Mouse (Mus musculus) heart, adult 2 months (tissue): ENCODE measurements around the gene Ttc7. TPM values are rescaled to one million over a fixed set of nuclear protein-coding genes. Genes with fewer than 3 reads are reported as not detected.

Experiments used
- DNase-seq, 2 experiments: peaks; one replicate each; pipeline ENCODE4 v3.0.0; 2021
- H3K27ac ChIP-seq: fragments of 200-600 bp; 2 replicates; pipeline ENCODE4 v1.8.1; 2022
- H3K27me3 ChIP-seq: fragments of 200-500 bp; 2 replicates; pipeline ENCODE4 v1.6.1; 2012; ENCODE audit warnings: mild to moderate bottlenecking, low read length, inconsistent platforms, mixed read lengths; ENCODE audit not compliant: control insufficient read depth, insufficient read depth
- H3K36me3 ChIP-seq: fragments of 200-500 bp; 2 replicates; pipeline ENCODE4 v1.6.1; 2012; ENCODE audit warnings: low read length, inconsistent platforms; ENCODE audit not compliant: control insufficient read depth, insufficient read depth
- H3K4me1 ChIP-seq: fragments of 200-500 bp; 2 replicates; pipeline ENCODE4 v1.6.1; 2011; ENCODE audit warnings: low read length; ENCODE audit not compliant: control insufficient read depth, insufficient read depth
- H3K4me3 ChIP-seq: fragments of 200-600 bp; 2 replicates; pipeline ENCODE4 v1.8.1; 2022
- H3K79me2 ChIP-seq: fragments of 200-500 bp; replicated peaks from 2 replicates; pipeline ENCODE4 v1.6.1; 2012; ENCODE audit warnings: mild to moderate bottlenecking, inconsistent platforms, low read length, moderate library complexity, mixed read lengths; ENCODE audit not compliant: control insufficient read depth, insufficient read depth
- H3K9ac ChIP-seq: fragments of 200-500 bp; 2 replicates; pipeline ENCODE4 v1.6.1; 2012; ENCODE audit warnings: low read depth, mild to moderate bottlenecking, control low read depth, inconsistent platforms, low read length, mixed read lengths
- CTCF ChIP-seq: fragments of 200-600 bp; IDR thresholded peaks from 2 replicates; pipeline ENCODE4 v1.8.1; 2022; ENCODE audit warnings: antibody characterized with exemption, mild to moderate bottlenecking, moderate library complexity
- EP300 ChIP-seq: fragments of 200-500 bp; IDR thresholded peaks from 2 replicates; pipeline ENCODE4 v1.6.1; 2011; ENCODE audit warnings: low read depth, low read length, control low read depth; ENCODE audit not compliant: insufficient read depth
- POLR2A ChIP-seq: fragments of 200-500 bp; IDR thresholded peaks from 2 replicates; pipeline ENCODE4 v1.6.1; 2011; ENCODE audit warnings: mild to moderate bottlenecking, low read depth, low read length, control low read depth; ENCODE audit not compliant: insufficient read depth
- WGBS: fragments of 180-500 bp; shearing (Covaris S2); methylation state at CpG from one replicate; pipeline ENCODE4 v1.1.7; 2018; 5-methylcytosine and 5-hydroxymethylcytosine counted together
- intact Hi-C: fragments of 180-260 bp; cut with DNase I; formaldehyde crosslinking; loops from one replicate; pipeline ENCODE4 v1.15.1; 2025
- polyA plus RNA-seq: library from polyadenylated mRNA; depleted of rRNA; stranded (reverse); fragments of >200 nt; gene quantifications from 2 replicates; pipeline ENCODE4 v1.2.3, GENCODE M21; 2012
- total RNA-seq, 2 experiments: library from RNA; stranded (reverse); gene quantifications; 2 replicates each; pipeline ENCODE4 v1.2.3; 2021

Gene Ttc7
- total and polyA plus RNA-seq, 3 experiments, result 20.9 to 23.2 (median 21.3) TPM

DNA sequence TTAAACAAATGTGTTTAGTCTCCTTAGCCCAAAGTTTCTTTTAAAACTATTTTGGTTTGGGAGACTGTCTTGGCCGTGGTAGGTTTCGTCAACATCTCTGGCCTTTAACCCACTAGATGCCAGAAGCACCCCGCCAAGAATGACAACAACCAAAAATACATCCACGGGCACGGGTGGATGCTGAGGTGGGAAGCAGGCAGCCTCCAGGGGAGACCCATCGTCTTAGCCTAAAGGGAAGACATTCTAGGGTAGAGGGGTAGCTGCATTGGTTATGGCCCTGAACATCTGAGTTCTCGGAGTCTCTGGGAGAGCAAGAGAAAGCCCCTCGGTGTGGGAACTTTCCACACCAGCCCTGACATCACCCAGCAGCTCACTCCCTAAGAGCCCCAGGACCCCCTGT, 31.4 kb downstream of the Ttc7 start:
- intact Hi-C loops, result loop anchor here (2.0 to 10.0 kb wide), 2 partner anchors 65 to 351 kb away; no protein-coding TSS in a partner anchor
- no peak for TF ChIP-seq POLR2A
- TF ChIP-seq EP300, result no peak
- no peak for TF ChIP-seq CTCF
- Histone ChIP-seq H3K79me2 (no peaks in the 10 kb centered on the region), H3K36me3 (no peaks in the 10 kb centered on the region), H3K4me3 (no peak overlapping the region), H3K4me1 (peaks cover 10% of the 10 kb centered on the region), H3K27ac (no peak overlapping the region; the same call in 1 of the 2 replicates), H3K9ac (no peak overlapping the region), H3K27me3 (no peaks in the 10 kb centered on the region)
- no peak for DNase-seq
- 82% methylated on average over 8 of the region's 8 CpGs for WGBS

DNA sequence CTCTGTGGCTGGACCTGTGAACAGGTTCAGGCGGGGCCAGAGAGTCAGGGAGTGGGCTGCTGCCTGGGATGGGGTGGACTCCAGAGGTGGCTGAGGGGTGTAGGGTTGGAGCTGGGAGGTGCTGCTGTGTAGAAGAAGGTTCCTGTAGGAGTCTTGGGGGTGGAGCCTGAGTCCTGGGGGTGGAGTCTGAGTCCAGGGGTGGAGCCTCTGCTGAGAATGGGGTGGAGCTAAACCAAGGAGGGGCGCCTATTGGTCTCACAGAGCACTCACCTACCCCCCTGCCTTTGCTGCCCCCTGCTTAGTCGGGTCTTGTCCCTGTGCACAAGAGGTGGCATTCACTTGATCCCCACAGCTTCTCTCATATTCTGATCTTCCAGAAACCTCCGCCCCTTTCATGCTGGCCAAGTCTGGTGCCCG, 31.9 kb downstream of the Ttc7 start:
- no peak for TF ChIP-seq POLR2A
- H3K9ac ChIP-seq, result no peak overlapping the region
- no peak overlapping the region for H3K4me3 ChIP-seq
- H3K27ac ChIP-seq, result peak overlapping the region; percentile 51
- H3K4me1 ChIP-seq, result peaks cover 10% of the 10 kb centered on the region
- no peaks in the 10 kb centered on the region for H3K36me3 ChIP-seq
- intact Hi-C loops, result loop anchor here (2.0 to 10.0 kb wide), 2 partner anchors 64 to 350 kb away; no protein-coding TSS in a partner anchor
- H3K27me3 ChIP-seq, result no peaks in the 10 kb centered on the region
- no peaks in the 10 kb centered on the region for H3K79me2 ChIP-seq
- DNase-seq, result peak; percentile 53 to 63
- WGBS, result 59% methylated on average over 5 of the region's 5 CpGs

DNA sequence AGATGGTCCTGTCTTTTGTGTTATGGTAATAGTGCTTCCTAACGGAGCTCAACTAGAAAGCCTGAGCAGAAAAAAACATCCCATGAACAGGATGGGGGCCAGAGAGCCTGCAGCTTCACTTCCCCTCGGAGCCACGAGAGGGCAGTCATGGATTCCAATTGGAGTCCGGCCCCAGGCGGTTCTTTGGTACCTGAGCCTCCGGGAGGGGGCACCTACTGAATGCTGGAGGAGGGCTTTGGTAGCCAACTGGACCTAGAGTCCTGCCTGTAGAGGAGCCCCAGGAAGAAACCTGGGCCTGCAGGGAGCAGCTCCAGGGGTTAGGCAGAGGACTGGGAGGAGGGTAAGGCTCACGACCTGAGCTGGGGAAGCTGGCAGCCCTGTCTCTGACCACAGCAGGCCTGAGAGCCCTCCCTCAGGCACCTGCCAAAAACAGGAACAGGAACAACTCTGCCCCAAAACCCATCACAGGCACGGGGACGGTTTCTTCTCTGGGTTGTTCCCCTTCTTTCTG, 32.4 kb downstream of the Ttc7 start:
- no peak overlapping the region for H3K4me3 ChIP-seq
- intact Hi-C loops, result loop anchor here (1.0 to 10.0 kb wide), 6 partner anchors 64 to 350 kb away; partner anchors contain the start of genes Calm2 and Stpg4
- WGBS, result 8% methylated on average over 9 of the region's 9 CpGs
- TF ChIP-seq POLR2A (no peak), CTCF (no peak; the same call in 1 of the 2 replicates), EP300 (peak; percentile 80)
- H3K9ac ChIP-seq, result no peak overlapping the region
- peak overlapping the region; percentile 51 for H3K27ac ChIP-seq
- peak; percentile 90 to 95 for DNase-seq
- no peaks in the 10 kb centered on the region for H3K36me3 ChIP-seq
- H3K4me1 ChIP-seq, result peaks cover 10% of the 10 kb centered on the region
- no peaks in the 10 kb centered on the region for H3K27me3 ChIP-seq
- no peaks in the 10 kb centered on the region for H3K79me2 ChIP-seq

DNA sequence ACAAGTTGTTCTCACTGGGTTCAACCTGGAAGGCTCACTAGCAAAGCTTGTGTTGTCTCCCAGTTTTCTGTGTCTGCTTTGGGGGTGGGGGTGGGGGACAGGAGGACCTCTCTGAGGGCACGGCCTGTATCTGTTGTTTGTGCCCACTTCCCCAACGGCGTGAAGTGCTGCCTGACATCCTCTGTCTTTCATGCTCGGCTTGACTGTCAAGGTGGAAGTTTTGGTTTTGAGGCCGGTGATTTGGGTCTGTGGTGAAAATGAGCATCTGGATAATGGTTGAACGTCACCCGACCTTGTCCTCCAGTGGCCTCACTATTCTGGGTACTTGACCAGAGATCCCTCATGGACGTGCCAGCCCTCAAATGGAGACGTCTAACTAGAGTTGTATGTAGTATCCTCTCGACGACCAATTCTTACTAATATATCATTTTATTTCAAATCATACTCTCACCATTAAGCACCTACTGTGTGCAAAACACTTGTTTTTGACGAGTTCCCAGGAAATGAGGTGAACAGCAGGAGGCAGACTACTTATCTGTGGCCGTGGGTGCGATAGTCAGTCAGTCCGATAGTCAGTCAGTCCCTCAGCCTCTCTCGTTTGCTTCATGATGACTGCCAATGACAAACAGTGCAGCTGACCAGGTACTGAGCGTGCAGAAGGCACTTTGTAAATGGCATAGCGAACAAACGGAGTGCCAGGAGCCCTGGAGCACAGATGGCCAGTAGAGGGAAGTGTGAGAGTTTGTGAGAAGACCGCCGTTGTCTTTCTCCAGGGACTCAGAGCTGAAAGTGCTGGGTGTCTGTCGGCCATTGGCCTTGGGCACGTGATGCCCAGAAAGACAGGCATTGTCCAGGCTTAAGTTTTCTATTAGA, 33.4 kb downstream of the Ttc7 start:
- Histone ChIP-seq H3K27me3 (no peaks in the 10 kb centered on the region), H3K9ac (no peak overlapping the region), H3K27ac (no peak overlapping the region), H3K4me1 (peaks cover 10% of the 10 kb centered on the region), H3K36me3 (no peaks in the 10 kb centered on the region), H3K4me3 (no peak overlapping the region), H3K79me2 (no peaks in the 10 kb centered on the region)
- no peak for DNase-seq
- WGBS, result 79% methylated on average over 23 of the region's 23 CpGs
- intact Hi-C loops, result loop anchor here (1.0 to 10.0 kb wide), 6 partner anchors 63 to 349 kb away; partner anchors contain the start of genes Calm2 and Stpg4
- no peak for TF ChIP-seq POLR2A
- TF ChIP-seq EP300, result no peak
- TF ChIP-seq CTCF, result peak; percentile 20; the same call in 1 of the 2 replicates

DNA sequence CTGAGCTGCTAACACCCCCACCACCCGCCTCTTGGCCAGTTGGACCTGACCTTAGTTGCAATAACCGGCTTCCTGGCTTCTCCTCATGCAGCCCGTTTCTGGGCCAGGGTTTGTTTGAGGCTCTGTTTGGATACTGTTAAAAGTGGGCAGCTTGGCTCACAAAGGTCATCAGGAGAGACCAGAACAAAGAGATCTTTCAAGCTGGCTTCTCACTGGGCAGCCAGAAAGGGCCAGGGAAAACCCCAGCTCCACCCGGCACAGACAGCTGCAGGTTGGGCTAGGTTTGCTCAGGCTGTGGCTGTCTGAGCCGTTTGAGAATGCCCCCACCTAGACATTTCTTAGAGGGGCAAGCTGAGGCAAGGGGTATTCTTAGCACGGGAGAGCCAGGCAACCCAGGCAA, 34.6 kb downstream of the Ttc7 start:
- WGBS, result 40% methylated on average over 6 of the region's 6 CpGs
- peak overlapping the region; percentile 8; the same call in 1 of the 2 replicates for H3K27ac ChIP-seq
- peaks cover 8% of the 10 kb centered on the region for H3K4me1 ChIP-seq
- H3K36me3 ChIP-seq, result no peaks in the 10 kb centered on the region
- H3K79me2 ChIP-seq, result no peaks in the 10 kb centered on the region
- H3K9ac ChIP-seq, result no peak overlapping the region
- DNase-seq, result no peak
- no peak overlapping the region for H3K4me3 ChIP-seq
- intact Hi-C loops, result loop anchor here (5.0 to 10.0 kb wide), 2 partner anchors 110 to 348 kb away; partner anchors contain the start of gene Stpg4
- TF ChIP-seq EP300 (no peak), CTCF (no peak), POLR2A (no peak)
- no peaks in the 10 kb centered on the region for H3K27me3 ChIP-seq

DNA sequence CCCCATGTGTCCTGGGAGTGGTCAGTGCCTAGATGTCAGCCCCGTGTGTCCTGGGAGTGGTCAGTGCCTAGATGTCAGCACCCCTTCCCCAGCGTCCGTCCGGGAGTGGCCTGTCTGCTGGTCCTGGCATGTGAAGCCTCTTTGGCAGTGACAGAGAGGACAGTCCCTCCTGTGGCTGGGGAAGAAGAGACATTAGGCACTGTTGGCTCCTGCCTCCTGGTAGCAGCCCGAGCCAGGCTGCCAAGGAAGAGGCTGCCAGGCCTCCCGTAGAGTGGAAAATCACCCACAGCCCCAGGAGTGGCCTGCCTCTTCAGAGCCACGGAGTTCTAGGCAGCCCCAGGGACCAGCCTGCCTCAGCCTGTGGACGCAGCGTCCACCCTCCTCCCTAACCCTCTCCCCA, 35.3 kb downstream of the Ttc7 start:
- no peak for TF ChIP-seq POLR2A
- TF ChIP-seq EP300, result no peak
- TF ChIP-seq CTCF, result no peak
- Histone ChIP-seq H3K27ac (no peak overlapping the region), H3K36me3 (no peaks in the 10 kb centered on the region), H3K27me3 (no peaks in the 10 kb centered on the region), H3K4me3 (no peak overlapping the region), H3K79me2 (no peaks in the 10 kb centered on the region), H3K4me1 (peaks cover 7% of the 10 kb centered on the region), H3K9ac (no peak overlapping the region)
- peak in 1 of 2 experiments; percentile 54 for DNase-seq
- WGBS, result 56% methylated on average over 9 of the region's 9 CpGs
- intact Hi-C loops, result loop anchor here (5.0 to 10.0 kb wide), 2 partner anchors 109 to 347 kb away; partner anchors contain the start of gene Stpg4
